Mouse (Mus musculus) embryonic stem cell, embryonic (primary cell): ENCODE measurements around the gene Vsx1.

Source experiments
- CTCF ChIA-PET, 4 experiments: fragments of 300-600 bp in 2 of 4; fragments of 350-600 bp in 2 of 4; sonication (Branson Sonifier 250); formaldehyde crosslinking; loops; one replicate each; lab custom pipeline; 2022; ENCODE audit warnings: inconsistent platforms in 2 of 4; lab: Charles Lee
- POLR2A ChIA-PET, 4 experiments: fragments of 300-600 bp in 2 of 4; fragments of 350-600 bp in 2 of 4; sonication (Branson Sonifier 250); formaldehyde crosslinking; loops; one replicate each; lab custom pipeline; 2022; ENCODE audit warnings: antibody characterized with exemption in 4 of 4, inconsistent platforms in 1 of 4; lab: Charles Lee

Gene Vsx1

DNA sequence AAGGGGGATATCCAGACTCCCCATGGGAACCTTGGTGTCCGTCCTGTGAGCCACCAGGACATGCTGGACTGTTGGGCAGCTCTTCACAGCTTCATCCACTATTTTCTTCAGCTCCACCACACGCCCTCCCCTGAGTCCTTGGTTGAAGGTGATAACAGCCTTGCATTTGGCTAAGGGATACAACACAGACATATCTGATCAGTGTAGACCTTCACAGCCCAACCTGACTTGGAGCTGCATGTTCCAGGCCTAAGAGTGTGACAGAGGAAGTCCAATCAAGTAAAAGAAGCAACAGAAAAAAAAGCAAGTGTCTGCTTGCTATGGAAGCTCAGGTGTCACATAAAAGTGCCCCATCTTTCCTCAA is 50.8 kb downstream of the Vsx1 start:
- CTCF ChIA-PET = interaction anchor here in 2 of 4 experiments (0.7 to 1.1 kb wide), 4 partner anchors 19 to 80 kb away, joined by 3 to 4 read pairs (median 3); no protein-coding TSS in a partner anchor

DNA sequence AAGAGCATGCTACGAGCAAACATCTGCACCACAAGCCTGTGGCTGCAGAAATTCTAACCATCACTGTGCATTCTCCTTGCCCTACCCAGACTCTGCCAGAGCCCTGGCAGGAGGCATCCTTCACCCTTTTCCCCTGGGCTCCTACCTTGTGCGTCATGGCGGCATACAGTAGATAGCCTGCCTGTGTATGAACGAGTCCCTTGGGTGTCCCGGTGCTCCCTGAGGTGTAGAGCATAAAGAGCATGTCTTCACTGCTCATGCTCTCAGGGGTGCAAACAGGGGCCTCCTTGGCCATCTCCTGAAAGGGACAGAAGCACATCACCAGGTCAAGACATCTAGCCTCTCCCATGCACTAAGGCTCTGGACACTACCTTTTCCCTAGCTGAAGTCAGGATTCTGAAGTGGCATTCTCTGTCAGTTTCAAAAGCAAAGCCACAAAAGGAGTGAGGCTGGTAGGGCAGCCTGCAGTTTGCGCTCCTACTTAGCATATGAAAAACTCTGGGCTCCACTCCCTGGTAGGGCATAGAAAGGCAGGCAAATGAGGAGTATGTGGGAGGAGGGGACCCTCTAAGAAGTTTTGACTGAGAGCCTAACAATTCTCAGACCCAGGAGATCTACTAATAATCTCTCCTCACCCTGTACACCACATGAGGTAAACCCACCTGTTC is 51.3 kb downstream of the Vsx1 start:
- ChIA-PET CTCF (interaction anchor here in 2 of 4 experiments (0.7 to 1.1 kb wide), 3 partner anchors 23 to 79 kb away, joined by 3 to 4 read pairs (median 3); no protein-coding TSS in a partner anchor), POLR2A (interaction anchor here (0.6 to 27.4 kb wide), 15 partner anchors 10 to 996 kb away, joined by 3 to 471 read pairs (median 7); partner anchors contain the start of genes Acss1 (in 3 of the 4) and Apmap (in 1 of the 4))

More for the DNA sequence above, 50.8 kb downstream of the Vsx1 start:
- POLR2A ChIA-PET = interaction anchor here (0.6 to 27.4 kb wide), 17 partner anchors 9 to 997 kb away, joined by 3 to 471 read pairs (median 6); partner anchors contain the start of genes Acss1 (in 3 of the 4) and Apmap (in 1 of the 4)

DNA sequence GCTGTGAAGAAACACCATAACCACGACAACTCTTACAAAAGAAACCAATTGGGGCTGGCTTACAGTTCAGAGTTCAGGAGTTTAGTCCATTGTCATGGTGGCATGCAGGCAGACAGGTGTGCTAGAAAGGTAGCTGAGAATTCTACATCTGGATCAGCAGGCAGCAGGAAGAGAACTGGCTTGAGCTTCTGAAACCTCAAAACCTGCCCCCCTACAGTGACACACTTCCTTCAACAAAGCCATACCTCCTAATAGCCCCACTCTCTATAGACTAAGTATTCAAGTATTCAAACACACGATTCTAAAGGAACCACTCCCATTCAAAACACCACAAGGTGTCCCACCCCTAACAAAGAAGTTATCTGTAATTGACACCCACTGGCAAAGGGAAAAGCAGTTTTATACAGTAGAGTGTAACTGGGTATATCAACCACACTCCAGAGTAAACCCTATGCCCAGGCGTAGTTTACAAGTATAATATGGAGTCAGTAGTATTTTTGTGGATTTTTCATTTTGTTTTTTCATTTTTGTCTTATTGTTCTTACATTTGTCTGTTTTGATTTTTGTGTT is 53.2 kb downstream of the Vsx1 start:
- POLR2A ChIA-PET = interaction anchor here in 3 of 4 experiments (0.9 to 2.2 kb wide), 10 partner anchors 12 to 32 kb away, joined by 3 to 20 read pairs (median 8); partner anchors contain the start of gene Acss1 (in 1 of the 3)
- CTCF ChIA-PET = no interaction called here
